Mouse (Mus musculus) large intestine, adult 2 months (tissue): Measurements from ENCODE around the gene Ptgir. TPM values are rescaled to one million over a fixed set of nuclear protein-coding genes. Genes with fewer than 3 reads are reported as not detected.

Experiments
- DNase-seq: peaks from one replicate; pipeline ENCODE4 v3.0.0-alpha.2; 2012; ENCODE audit warnings: low read depth, low spot score
- WGBS: fragments of 180-500 bp; shearing (Covaris S2); methylation state at CpG from one replicate; pipeline ENCODE4 v1.1.7; 2018; 5-methylcytosine and 5-hydroxymethylcytosine counted together
- polyA plus RNA-seq: library from polyadenylated mRNA; depleted of rRNA; stranded (reverse); fragments of >200 nt; gene quantifications from 2 replicates; pipeline ENCODE4 v1.2.3, GENCODE M21; 2012

Gene Ptgir
- polyA plus RNA-seq, 1 experiment = 1.5 TPM

- 50% methylated on average over 6 of the region's 6 CpGs for WGBS
- DNase-seq = no peak
Observed at GRCm38 (mm10) chr7:16890536-16890935, 15.8 kb upstream of the Ptgir start.

GRCm38 (mm10) chr7:16890944-16891343 is 15.3 kb upstream of the Ptgir start:
- WGBS = 3% methylated on average over 23 of the region's 23 CpGs
- DNase-seq = no peak

DNA sequence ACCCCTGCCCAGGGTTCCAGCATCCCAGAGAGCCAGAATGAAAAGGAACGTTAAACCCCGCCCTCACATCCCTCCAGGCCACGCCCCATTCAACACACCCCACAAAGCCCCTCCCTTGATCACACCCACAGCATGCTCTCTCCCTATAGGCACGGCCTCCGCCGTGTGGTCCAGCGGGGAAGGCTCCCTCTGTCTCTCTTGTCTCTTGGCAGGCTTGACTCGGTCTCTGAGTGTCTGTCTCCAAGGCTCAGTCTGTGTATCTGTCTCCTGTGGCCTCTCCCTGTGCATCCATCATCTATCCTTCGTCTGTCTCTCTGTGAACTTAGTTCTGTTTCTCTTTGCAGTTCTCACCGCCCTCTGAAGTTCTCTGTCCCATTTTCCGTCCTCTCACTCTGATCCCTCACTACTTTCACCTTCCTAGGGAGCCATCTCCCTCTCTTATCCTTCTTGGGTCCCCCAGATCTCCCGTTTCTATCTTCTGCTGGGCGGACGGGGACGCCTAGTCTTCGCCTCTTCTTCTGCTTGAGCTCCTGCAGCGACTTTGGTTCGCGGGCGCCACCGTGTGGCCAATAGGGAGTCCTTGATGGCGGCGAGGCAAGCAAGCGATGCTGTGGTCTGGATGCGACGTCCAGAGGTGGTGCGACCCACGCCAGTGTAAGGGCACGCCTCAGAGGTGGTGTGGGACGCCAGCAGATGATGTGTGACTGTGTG is 14.5 kb upstream of the Ptgir start, which contains the start of gene Gng8:
TSS of gene Gng8 (plus strand) at position 146 of the 711 bp plus-strand sequence.
- under 1% methylated on average over 30 of the region's 30 CpGs for WGBS
- DNase-seq = no peak

GRCm38 (mm10) chr7:16892352-16892730 is 13.9 kb upstream of the Ptgir start:
- DNase-seq = no peak
- WGBS = 40% methylated on average over 9 of the region's 9 CpGs

GRCm38 (mm10) chr7:16893612-16894011 is 12.7 kb upstream of the Ptgir start:
- WGBS = 26% methylated on average over 6 of the region's 6 CpGs

DNA sequence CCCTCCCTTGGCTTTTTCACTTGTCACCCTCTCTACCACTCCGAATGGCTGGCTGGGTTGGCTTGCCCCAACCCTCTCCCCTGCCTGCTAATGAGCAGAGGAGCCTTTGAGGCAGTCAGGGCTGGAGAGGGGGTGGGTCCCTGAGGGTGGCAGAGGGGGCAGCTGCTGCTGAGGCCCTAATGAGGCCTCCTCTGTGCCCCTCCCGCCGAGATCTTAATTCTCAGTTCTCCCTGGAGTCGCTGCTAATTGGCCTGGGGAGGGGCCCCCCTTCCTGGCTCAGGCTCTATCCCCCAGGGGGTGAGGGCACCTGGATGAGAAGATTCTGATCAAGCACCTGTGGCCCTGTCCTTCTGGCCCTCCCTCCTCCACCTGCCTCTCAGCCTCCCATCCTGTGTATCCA is 12.0 kb upstream of the Ptgir start:
- 23% methylated on average over 4 of the region's 4 CpGs for WGBS
- DNase-seq = no peak

More at GRCm38 (mm10) chr7:16893612-16894011, 12.7 kb upstream of the Ptgir start:
- no peak for DNase-seq

- under 1% methylated on average over 24 of the region's 24 CpGs for WGBS
- DNase-seq = no peak
Observed at GRCm38 (mm10) chr7:16895000-16895399, 11.3 kb upstream of the Ptgir start.

DNA sequence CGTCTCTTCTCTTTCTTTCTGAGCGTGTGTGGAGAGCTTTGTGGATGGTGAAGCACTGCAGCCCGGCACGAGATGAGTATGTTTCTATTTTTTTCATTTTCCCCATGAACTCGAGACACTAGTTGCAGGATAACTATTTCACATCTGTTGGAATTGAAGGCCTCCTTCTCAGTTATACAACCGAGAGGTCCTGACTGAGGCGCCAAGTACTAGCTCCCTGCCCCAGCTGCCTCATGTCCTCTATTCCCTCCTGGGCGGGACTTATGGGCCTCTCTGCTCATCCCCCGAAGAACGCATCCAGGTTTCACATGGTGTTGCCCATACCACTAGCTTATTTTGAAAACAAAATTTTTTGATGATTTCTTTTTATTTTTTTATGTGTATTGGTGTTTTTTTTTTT is 10.8 kb upstream of the Ptgir start:
- 28% methylated on average over 10 of the region's 10 CpGs for WGBS
- no peak for DNase-seq

- 41% methylated on average over 5 of the region's 5 CpGs for WGBS
- DNase-seq = no peak
Observed at GRCm38 (mm10) chr7:16900526-16900925, 5.8 kb upstream of the Ptgir start.

DNA sequence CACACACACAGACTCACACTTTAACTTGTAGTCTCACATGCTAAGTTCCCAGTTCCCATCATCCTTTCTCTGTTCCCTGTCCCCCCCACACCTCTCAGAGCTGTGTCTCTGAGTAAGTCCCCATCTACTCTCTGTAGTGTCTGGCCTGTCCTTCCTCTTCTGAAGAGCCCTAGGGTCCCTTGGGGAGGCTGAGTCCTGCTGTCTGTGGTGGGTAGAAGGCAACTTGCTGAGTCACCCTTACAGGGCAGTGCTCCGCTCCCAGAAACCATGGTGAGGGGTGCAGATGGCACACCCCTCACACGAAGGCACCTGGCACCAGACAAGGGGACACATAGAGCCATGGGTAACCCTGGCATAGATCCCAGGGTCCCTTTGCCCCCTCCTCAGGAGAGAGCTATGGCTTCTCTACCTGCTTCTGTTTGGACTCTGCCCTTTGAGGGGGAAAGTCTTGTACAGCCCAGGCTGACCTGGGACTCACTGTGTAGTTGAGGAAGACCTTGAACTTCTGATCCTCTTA is 2.8 kb upstream of the Ptgir start:
- WGBS = 80% methylated on average over 2 of the region's 2 CpGs
- DNase-seq = no peak

DNA sequence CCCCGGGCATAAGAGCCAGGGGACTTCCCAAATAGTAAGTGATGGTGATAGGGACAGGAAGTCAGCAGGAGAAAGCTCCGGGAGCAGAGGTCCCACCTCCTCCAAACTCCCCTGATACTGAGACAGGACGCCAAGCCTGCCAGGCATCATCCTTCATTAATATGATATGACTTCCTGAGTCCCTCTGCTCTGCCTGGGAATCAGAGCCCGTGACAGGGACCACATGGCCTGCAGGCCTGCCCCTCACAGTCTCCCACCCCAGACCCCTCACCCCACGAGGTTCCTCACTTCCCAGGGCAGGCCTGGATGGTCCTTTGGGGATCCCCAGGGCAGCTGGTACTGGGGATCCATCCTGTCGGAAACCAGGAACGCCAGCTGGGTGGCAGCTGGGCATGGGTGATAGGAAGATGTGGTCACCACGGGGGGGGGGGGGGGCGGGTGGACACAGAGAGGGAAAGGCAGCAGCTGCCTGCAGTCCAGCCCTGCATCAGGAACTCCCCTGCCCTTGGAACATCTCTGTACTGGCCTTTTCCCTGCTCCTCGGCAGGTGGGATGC is 2.1 kb upstream of the Ptgir start:
- WGBS = 54% methylated on average over 10 of the region's 10 CpGs
- no peak for DNase-seq

- 59% methylated on average over 9 of the region's 9 CpGs for WGBS
Observed at GRCm38 (mm10) chr7:16905491-16906021, 734 bp upstream of the Ptgir start.

DNA sequence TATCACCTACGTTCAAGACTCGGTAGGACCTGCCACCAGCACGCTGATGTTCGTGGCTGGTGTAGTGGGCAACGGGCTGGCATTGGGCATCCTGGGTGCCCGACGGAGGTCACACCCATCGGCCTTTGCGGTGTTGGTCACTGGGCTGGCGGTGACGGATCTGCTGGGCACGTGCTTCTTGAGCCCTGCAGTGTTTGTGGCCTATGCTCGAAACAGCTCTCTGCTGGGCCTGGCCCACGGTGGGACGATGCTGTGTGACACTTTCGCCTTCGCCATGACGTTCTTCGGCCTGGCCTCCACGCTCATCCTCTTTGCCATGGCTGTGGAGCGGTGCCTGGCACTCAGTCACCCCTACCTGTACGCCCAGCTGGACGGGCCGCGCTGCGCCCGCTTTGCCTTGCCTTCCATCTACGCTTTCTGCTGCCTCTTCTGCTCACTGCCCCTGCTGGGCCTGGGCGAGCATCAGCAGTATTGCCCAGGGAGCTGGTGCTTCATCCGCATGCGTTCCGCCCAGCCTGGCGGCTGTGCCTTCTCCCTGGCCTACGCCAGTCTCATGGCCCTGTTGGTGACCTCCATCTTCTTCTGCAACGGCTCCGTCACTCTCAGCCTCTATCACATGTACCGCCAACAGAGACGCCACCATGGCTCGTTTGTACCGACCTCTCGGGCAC is 734 bp downstream of the Ptgir start:
- no peak for DNase-seq
- WGBS = 90% methylated on average over 41 of the region's 41 CpGs

More at GRCm38 (mm10) chr7:16905491-16906021, 734 bp upstream of the Ptgir start:
- no peak for DNase-seq

DNA sequence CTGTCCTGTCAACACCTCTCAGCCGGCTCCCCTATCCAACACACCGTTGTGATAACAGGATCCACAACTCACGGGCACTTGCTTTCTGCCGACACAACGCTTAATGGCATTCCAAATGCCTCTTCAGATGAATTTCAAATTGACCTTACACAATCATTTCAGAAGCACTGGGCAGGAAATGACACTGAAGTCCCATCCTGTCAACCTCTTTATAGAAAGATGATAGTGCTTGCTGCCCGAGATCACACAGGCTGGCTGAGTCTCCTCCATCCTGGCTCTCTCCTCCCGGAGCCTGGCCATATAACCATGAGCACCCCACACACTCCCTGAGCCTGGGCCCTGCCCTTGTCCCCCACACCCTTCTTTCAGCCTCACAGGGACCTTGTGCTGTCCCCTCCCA is 1.6 kb downstream of the Ptgir start:
- DNase-seq = no peak
- 48% methylated on average over 7 of the region's 7 CpGs for WGBS

DNA sequence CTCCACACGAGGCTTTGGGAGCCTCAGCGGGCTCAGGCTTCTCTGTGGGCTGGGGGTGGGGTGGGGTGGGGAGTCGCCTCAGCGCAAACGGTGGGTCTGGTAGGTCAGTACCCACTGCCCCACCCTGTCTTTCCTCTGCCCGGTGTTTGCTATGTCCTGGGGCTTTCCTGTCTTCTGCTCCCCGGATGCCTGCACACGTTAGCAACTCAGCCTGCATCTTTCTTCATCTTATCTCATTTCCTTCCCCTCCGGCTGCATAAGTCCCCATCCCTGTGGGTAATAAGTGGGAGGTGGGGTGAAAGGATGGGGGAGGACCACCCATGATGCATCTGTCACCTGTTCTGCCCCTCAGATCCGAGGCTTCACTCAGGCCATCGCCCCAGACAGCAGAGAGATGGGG is 2.1 kb downstream of the Ptgir start:
- DNase-seq = no peak
- WGBS = 29% methylated on average over 11 of the region's 11 CpGs

DNA sequence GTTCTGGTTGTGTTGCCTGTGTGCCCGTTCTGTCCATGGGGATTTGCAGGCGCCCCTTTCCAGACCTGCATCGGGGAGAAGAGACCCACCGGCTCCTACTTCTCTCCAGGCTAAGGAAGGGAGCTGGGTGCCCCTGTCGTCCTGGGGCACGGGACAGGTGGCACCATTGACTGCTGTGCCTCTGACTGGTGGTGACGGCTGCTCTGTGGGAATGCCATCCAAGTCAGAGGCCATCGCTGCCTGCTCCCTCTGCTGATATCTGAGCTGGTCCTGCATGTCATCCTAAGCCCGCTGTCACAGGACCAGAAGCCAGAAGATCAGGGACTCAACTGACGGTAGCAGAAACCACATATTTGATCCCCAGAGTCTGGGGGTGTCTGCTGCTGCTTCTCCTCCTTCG is 2.6 kb downstream of the Ptgir start:
- DNase-seq = no peak
- 69% methylated on average over 11 of the region's 11 CpGs for WGBS

DNA sequence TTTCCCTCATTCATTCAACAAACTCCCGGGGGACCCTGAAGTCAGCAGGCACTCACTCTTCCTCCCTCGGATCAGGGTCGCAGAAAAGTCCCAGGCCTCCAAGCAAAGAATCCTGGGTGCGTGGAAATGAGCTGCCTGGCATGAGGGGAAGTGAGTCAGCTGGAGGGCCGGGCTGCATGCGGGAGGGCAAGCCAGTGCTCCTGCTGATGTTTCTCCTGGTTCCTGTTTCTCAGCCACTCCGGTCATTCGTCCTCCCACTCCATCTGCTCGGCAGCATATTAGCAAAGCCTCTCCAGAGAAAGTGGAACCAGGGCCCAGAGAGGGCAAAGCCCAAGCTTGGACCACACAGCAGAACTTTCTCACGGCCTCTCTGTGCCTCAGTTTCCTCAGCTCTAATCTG is 3.6 kb downstream of the Ptgir start:
- DNase-seq = no peak
- 53% methylated on average over 10 of the region's 10 CpGs for WGBS

DNA sequence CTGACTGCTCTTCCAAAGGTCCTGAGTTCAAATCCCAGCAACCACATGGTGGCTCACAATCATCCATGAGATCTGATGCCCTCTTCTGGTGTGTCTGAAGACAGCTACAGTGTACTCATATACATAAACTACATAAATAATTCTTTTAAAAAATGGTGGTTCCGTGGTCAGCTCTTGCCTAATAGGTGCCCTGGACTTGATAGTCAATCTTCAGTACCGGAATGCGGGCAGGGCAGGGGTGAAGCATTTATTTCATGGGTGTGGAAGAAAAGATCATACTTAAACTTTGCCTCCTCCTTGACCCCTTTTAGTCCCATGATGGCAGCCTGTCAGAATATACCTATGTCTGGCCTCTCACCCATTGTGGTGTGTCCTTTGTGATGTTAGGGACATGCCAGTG is 5.6 kb downstream of the Ptgir start:
- DNase-seq = no peak
- WGBS = 71% methylated on average over 3 of the region's 3 CpGs

DNA sequence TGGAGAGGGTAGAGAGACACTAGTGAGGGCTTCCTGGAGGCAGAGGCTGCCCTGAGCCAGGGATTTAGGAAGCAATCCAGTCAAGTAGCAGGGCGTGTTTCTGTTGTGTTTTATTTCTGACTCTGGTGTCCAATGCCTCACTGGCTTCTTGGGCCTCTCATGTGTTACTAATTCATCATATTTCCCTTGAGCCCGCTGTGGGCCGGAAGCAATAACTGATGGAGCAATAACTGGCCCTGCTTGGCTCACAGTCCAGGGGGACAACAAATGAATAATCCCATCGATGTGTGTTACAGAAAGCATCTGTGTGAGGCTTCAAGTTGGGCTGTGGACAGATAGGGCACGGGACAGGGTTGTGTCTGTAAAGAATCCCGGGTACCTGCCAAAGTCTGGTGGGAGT is 6.1 kb downstream of the Ptgir start:
- WGBS = 55% methylated on average over 6 of the region's 6 CpGs
- no peak for DNase-seq

DNA sequence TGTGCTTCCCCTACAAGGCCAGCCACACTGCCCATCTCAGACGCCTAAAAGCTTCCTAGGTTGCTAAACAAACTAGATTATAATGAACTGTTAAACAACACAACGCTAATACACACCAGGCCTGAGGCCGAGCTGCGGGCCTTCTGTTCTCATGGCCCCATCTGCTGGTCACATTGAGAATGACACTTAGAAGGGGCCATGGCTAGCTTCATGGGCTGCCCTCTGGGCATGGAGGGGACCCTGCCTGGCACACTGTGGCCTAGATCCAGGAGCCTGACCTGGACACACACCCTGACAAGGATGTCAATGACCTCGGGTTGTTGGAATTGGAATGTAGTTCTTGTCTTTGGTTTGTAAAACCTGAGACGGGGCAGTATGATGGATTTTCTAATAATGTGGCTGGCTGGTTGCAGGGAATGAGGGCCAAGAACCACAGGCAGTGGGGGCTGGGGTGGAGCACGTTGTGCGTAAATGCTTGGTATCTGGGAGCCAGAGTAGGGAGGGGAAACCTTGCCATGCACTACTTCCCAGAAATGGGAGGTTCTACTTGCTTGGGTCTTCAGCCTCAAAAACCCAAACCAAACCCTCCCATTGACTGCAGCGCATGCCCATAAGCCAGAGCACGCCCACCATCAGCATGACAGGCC is 7.6 kb downstream of the Ptgir start:
- DNase-seq = no peak
- 28% methylated on average over 10 of the region's 10 CpGs for WGBS
